Mouse (Mus musculus) C2C12 (cell line): ENCODE measurements around the gene Ceacam18. TPM values are rescaled to one million over a fixed set of nuclear protein-coding genes. Genes with fewer than 3 reads are reported as not detected.

Experiments used
- H3K27me3 ChIP-seq: one replicate; pipeline ENCODE4 v1.6.1; 2011; ENCODE audit not compliant: control insufficient read depth, insufficient read depth, insufficient read length
- H3K36me3 ChIP-seq: one replicate; pipeline ENCODE4 v1.6.1; 2011; ENCODE audit not compliant: control insufficient read depth, insufficient read depth
- H3K4me3 ChIP-seq: one replicate; pipeline ENCODE4 v1.5.1; 2011; ENCODE audit warnings: mild to moderate bottlenecking, control low read depth; ENCODE audit not compliant: poor library complexity, insufficient read depth, severe bottlenecking
- H3K79me2 ChIP-seq: one replicate; pipeline ENCODE4 v1.6.1; 2011; ENCODE audit not compliant: control insufficient read depth, insufficient read depth
- H3K79me3 ChIP-seq: one replicate; pipeline ENCODE4 v1.6.1; 2011; ENCODE audit warnings: low read depth, control low read depth
- H3ac ChIP-seq: one replicate; pipeline ENCODE3; 2011; ENCODE audit warnings: low read depth; ENCODE audit not compliant: control insufficient read depth, insufficient read length
- CEBPB ChIP-seq: IDR thresholded peaks from one replicate; pipeline ENCODE4 v1.6.1; 2011; ENCODE audit warnings: low read depth, mild to moderate bottlenecking, control low read depth, moderate library complexity
- CTCF ChIP-seq: IDR thresholded peaks from one replicate; pipeline ENCODE4 v1.5.1; 2011; ENCODE audit not compliant: control insufficient read depth, insufficient read depth, insufficient read length
- FOSL1 ChIP-seq: IDR thresholded peaks from one replicate; pipeline ENCODE4 v1.8.0; 2011; ENCODE audit warnings: mild to moderate bottlenecking, low read length; ENCODE audit not compliant: poor library complexity, insufficient read depth, severe bottlenecking
- MAX ChIP-seq: IDR thresholded peaks from one replicate; pipeline ENCODE4 v1.6.1; 2011; ENCODE audit warnings: mild to moderate bottlenecking, control low read depth
- MYOD1 ChIP-seq: IDR thresholded peaks from one replicate; pipeline ENCODE4 v1.6.1; 2011; ENCODE audit warnings: low read depth; ENCODE audit not compliant: control insufficient read depth, insufficient read length
- MYOG ChIP-seq: IDR thresholded peaks from one replicate; pipeline ENCODE4 v1.6.1; 2011; ENCODE audit not compliant: control insufficient read depth, insufficient read length; ENCODE audit errors: extremely low read depth
- USF1 ChIP-seq: IDR thresholded peaks from one replicate; pipeline ENCODE4 v1.6.1; 2011; ENCODE audit warnings: low read depth, mild to moderate bottlenecking, control low read depth, moderate library complexity
- polyA plus RNA-seq: library from polyadenylated mRNA; unstranded; fragments of >200 nt; fragmentation: generic; extraction: Trizol; gene quantifications from one replicate; pipeline ENCODE4 v1.2.1, GENCODE M21; 2012; ENCODE audit warnings: missing spikeins

Gene Ceacam18
- polyA plus RNA-seq, 1 experiment, result not detected

DNA sequence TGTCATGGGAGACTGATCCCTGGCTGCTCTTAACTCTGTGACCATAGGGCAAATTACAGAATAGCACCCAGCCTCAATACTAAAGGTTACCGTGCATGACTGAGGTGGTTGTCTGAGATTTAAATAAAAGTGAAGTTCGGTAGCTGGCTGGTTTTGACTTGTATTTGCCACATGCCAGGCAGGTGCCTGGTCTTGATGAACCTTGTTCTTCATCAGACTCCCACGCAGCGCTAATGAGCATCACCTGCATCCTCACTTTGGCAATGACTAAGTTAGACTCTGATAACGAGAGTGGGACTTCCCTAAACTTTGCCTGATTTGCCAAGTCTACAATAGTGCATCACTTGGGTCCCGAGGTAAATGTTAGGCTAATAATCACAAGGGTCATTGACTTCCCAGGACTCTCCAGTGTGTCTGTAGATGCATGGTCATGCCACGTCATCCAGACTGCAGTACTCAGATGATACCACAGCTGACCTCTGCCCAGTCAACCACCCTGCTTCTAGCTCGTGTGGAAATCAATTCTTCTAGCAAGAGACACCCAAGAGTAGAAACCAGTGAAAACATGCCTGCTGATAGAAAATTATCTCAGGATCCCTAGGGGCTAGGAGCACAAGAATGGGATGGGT, 8.6 kb upstream of the Ceacam18 start:
- TF ChIP-seq MYOD1 (no peak), CEBPB (no peak)
- Histone ChIP-seq H3K4me3 (no peak overlapping the region), H3K27me3 (peaks cover 3% of the 10 kb centered on the region), H3K79me3 (no peaks in the 10 kb centered on the region), H3ac (no peak overlapping the region), H3K36me3 (no peaks in the 10 kb centered on the region), H3K79me2 (no peaks in the 10 kb centered on the region)

DNA sequence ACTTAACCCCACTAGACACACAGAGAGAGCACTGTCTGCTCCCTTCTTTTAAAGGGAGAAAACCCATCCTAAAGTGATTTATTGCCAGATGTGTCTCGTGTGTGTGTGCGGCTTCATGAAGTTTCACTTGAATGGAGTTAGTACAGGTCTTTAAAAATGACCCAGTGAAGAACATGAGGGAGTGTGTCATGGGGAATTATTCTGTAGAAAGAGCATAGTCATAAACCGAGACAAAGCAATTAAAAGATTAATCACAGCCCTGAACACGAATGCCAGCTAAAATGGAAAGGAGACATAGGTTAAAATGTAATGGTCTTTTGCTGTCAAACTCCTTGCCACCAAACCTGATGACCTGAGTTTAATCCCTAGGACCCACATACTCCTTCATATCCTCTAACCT, 567 bp upstream of the Ceacam18 start:
- Histone ChIP-seq H3K36me3 (no peaks in the 10 kb centered on the region), H3K4me3 (no peak overlapping the region), H3ac (no peak overlapping the region), H3K27me3 (no peaks in the 10 kb centered on the region), H3K79me2 (no peaks in the 10 kb centered on the region), H3K79me3 (no peaks in the 10 kb centered on the region)
- no peak for TF ChIP-seq FOSL1
- no peak for TF ChIP-seq MYOD1

DNA sequence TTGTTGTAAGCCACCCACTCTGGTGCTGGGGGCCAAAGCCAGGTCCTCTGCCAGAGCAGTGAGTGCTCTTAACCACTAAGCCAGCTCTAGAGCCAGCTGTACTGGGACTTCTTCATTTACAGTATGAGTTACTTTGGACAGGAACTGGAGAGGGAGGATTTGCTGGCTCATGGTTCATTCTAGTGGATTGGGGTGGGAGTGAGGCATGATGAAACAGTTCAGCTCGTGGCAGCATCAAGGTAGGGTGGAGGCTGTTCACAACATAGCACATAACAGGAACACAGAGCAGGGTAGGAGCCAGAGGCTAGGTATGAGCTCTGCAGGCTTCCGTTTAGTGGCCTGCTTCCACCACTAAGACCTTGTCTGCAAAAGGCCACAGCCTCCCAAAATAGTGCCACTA, 1.7 kb downstream of the Ceacam18 start:
- Histone ChIP-seq H3ac (no peak overlapping the region), H3K36me3 (no peaks in the 10 kb centered on the region), H3K4me3 (no peak overlapping the region), H3K27me3 (no peaks in the 10 kb centered on the region), H3K79me3 (no peaks in the 10 kb centered on the region), H3K79me2 (no peaks in the 10 kb centered on the region)
- no peak for TF ChIP-seq USF1
- TF ChIP-seq MYOD1, result no peak
- no peak for TF ChIP-seq CTCF
- no peak for TF ChIP-seq CEBPB
- TF ChIP-seq FOSL1, result no peak
- TF ChIP-seq MYOG, result no peak
- no peak for TF ChIP-seq MAX

DNA sequence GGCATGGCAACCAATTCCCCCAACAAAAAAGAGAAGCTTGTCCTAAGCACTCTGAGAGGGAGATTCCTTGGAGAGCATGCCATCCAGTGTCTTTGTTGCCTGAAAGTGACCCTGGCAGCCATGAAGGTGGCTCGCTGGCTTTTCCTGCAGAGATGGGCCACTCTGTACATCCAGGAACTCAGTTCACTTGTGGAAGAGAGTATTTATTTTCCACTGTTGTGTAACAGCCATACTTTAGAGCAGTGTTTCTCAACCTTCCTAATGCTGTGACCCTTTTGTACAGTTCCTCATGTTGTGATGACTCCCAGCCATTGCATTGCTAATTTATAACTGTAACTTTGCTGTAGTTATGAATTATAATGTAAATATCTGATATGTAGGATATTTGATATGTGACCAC, 2.6 kb downstream of the Ceacam18 start:
- H3K79me2 ChIP-seq, result no peaks in the 10 kb centered on the region
- no peak overlapping the region for H3K4me3 ChIP-seq
- H3K36me3 ChIP-seq, result no peaks in the 10 kb centered on the region
- H3ac ChIP-seq, result no peak overlapping the region
- no peaks in the 10 kb centered on the region for H3K79me3 ChIP-seq
- no peaks in the 10 kb centered on the region for H3K27me3 ChIP-seq
- no peak for TF ChIP-seq USF1
- TF ChIP-seq MYOD1, result no peak
- no peak for TF ChIP-seq CTCF

DNA sequence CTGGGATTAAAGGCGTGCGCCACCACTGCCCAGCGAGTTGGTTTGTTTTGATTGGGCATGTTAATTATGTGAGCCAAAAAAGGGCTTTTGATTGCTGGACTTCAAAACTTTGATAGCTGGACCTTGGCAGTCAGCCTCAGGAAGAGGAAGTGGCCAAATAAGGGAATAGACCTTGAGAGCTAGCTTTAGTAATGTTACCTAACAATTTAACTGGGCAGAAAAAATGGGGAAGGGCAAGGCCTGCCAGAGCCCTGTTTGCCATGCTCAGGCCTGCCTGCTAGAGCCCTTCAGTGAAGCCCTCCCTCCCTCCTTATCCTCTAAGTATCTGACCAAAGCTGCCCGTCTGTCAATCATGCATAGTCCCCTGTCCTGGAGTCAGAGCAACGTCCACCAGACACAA, 8.1 kb downstream of the Ceacam18 start:
- Histone ChIP-seq H3ac (no peak overlapping the region), H3K4me3 (no peak overlapping the region), H3K79me3 (no peaks in the 10 kb centered on the region), H3K79me2 (no peaks in the 10 kb centered on the region), H3K36me3 (no peaks in the 10 kb centered on the region), H3K27me3 (no peaks in the 10 kb centered on the region)
- no peak for TF ChIP-seq MAX

DNA sequence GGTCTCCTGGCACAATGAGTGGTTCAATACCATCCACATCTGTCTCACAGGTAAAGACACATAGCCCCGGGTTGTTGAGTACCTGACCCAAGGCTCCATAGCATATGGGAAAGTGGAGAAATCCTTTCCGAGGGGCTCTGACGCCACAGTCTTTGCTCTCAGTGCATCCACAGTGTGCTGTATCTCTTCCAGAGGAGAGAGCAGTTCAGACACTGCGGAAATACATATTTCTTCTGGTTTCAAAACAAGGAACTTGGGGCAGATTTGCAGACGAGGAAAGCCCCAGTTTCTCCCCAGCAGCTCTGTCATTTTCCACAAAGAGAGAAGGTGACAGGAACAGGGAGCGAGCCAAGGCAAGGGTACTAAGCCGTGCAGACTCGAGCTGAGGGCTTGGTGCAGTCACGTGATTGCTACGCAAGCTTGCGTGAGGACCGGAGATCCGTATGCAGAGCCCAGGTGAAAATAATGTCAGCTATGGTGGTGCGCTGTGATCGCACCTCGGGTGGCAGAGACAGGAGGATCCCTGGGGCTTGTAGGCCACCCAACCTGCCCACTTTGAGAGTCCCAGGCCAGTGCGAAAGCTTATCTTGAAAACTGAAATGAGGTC, 8.6 kb downstream of the Ceacam18 start:
- Histone ChIP-seq H3K79me3 (no peaks in the 10 kb centered on the region), H3K4me3 (no peak overlapping the region), H3K36me3 (no peaks in the 10 kb centered on the region), H3K27me3 (no peaks in the 10 kb centered on the region), H3K79me2 (no peaks in the 10 kb centered on the region), H3ac (no peak overlapping the region)
- TF ChIP-seq FOSL1 (no peak), CEBPB (no peak), MYOD1 (no peak), MAX (no peak), CTCF (no peak), USF1 (no peak), MYOG (no peak)
